Mouse (Mus musculus): Measurements from ENCODE around the gene Fam3c.

Fam3c gene

DNA sequence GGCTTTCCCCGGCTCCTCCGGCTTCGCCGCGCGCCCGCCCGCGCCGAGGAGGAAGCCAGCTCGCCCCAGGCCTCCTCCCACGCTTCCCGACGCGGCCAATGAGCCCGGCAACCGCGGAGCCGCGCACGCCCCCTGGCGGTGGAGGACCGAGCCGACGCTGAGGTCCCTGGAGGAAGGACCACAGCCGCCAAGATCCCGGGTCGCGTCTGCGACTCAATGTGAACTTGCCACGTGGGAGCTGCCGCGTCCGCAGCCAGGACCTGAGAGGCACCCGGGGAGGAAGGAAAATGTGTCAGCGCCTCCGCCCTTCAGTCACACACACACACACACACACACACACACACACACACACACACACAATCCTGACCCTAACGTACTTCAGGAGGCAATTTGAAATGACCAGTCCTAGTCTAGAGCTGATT is at the start of gene Fam3c:
Gene Fam3c, minus strand, starts transcription at position 158 of the 422 bp plus-strand sequence.
- in situ Hi-C loops (cut with MseI, MboI): no loop called here

DNA sequence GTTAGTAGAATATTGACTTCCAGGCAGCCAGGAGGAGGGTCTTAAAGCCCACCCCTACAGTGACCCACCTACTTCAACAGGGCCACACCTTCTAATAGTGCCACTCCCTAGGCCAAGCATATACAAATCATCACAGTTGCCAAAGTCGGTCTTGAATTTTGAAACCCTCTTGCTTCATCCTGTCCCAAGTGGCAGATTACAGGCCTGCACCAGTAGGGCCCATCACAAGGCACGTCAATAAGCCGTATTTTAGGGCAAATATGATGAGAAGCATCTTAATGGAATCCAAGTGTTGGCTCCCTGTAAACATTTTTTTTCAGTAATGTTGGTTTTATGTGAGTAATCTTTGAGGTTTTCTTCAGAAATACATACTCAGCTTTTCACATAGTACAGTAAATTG is 49.0 kb upstream of the Fam3c start:
- in situ Hi-C loops (cut with MseI, MboI): no loop called here

GRCm38 (mm10) chr6:22403736-22404135 is 47.7 kb upstream of the Fam3c start:
- in situ Hi-C loops (cut with MseI, MboI): no loop called here

- in situ Hi-C loops (cut with MseI, MboI): no loop called here
Measured at GRCm38 (mm10) chr6:22403317-22403716, 47.3 kb upstream of the Fam3c start.

- in situ Hi-C loops (cut with MseI, MboI): no loop called here
Measured at GRCm38 (mm10) chr6:22402548-22403164, 46.6 kb upstream of the Fam3c start.

- in situ Hi-C loops (cut with MseI, MboI): no loop called here
Measured at GRCm38 (mm10) chr6:22402037-22402436, 46.0 kb upstream of the Fam3c start.

GRCm38 (mm10) chr6:22398079-22398774 is 42.2 kb upstream of the Fam3c start:
- in situ Hi-C loops (cut with MseI, MboI): no loop called here

DNA sequence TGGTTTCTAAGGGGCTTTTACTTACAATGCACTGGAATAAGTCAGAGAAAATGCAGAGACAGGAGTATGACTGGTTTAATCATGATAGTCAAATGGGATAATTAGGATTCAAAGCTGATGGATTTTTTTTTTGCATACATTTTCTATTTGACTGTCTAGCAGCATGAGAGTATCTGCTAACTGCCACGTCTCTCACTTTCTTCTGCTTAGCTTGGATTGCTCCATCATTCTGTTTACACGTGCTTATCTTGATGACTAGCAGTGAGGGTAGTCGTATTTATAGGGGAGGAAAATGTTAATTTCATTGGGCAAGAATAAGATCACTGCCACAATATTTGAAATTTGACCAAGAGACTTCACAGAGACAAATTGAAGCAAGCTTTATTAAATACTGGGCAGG is 39.2 kb upstream of the Fam3c start:
- in situ Hi-C loops (cut with MseI, MboI): no loop called here

GRCm38 (mm10) chr6:22390654-22391365 is 34.8 kb upstream of the Fam3c start:
- in situ Hi-C loops (cut with MseI, MboI): no loop called here

GRCm38 (mm10) chr6:22385254-22385870 is 29.3 kb upstream of the Fam3c start:
- in situ Hi-C loops (cut with MseI, MboI): no loop called here

DNA sequence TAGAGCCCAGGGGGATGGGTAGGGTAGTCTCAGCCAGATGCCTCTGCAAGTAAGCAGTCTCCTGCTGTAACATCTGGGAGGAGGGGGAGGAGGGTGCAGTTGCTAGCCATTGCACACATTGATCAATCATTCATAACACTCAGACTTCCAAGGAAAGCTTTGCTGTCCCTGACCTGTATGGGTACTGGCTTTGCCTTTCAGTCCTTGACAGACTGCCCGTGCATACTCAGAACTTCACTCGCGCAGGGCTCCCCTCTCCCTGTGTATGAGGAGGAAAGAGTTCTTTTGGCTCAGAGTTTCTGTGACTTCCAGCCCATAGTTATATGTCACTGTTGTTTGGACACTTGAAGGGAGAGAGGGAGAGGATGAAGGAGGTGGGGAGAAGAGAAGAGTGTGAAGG is 24.2 kb upstream of the Fam3c start:
- in situ Hi-C loops (cut with MseI, MboI): no loop called here

- in situ Hi-C loops (cut with MseI, MboI): no loop called here
Measured at GRCm38 (mm10) chr6:22379831-22380230, 23.8 kb upstream of the Fam3c start.

DNA sequence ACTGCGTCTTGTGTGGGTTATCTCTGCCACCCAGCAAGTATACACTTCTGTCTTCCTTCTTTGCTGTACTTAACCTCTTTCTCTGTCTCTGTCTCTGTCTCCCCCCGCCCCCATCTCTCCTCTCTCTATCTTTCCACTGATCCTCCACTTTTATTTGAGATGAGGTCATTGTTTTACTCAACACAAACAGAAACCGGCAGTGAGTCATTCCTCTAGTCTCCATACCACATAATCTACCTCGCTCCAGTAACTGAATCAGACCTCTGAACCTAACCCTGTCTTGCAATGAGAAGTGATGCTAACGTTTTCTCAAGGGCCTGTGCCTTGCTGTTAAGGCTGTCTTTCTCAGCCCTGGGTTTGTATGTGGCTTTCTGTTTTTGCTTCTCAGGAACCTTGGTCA is 22.4 kb upstream of the Fam3c start:
- in situ Hi-C loops (cut with MseI, MboI): no loop called here

GRCm38 (mm10) chr6:22374791-22375190 is 18.7 kb upstream of the Fam3c start:
- in situ Hi-C loops (cut with MseI, MboI): no loop called here

- in situ Hi-C loops (cut with MseI, MboI): no loop called here
Measured at GRCm38 (mm10) chr6:22373476-22373875, 17.4 kb upstream of the Fam3c start.

GRCm38 (mm10) chr6:22366977-22367376 is 10.9 kb upstream of the Fam3c start:
- in situ Hi-C loops (cut with MseI, MboI): no loop called here

- in situ Hi-C loops (cut with MseI, MboI): no loop called here
Measured at GRCm38 (mm10) chr6:22363590-22363989, 7.5 kb upstream of the Fam3c start.

DNA sequence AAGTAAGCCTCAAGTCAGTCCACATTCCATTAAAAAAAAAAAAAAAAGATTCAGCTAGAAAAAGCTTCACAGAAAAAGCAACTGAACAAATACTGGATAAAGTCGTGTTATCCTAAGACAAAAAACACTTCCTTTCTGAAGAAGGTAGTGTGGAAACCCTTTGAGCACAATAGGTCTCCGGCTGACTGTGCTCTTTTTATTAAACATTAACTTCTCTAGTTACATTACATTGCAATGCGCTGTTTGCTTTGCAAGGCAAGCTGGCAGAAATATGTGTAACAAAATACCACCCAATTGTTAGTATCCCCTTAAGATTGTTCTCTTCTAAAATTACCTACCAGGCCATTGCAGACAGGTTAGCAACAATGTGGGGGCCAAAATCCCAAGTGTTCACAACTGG is 5.9 kb upstream of the Fam3c start:
- in situ Hi-C loops (cut with MseI, MboI): no loop called here

- in situ Hi-C loops (cut with MseI, MboI): no loop called here
Measured at GRCm38 (mm10) chr6:22359019-22359418, 3.0 kb upstream of the Fam3c start.

DNA sequence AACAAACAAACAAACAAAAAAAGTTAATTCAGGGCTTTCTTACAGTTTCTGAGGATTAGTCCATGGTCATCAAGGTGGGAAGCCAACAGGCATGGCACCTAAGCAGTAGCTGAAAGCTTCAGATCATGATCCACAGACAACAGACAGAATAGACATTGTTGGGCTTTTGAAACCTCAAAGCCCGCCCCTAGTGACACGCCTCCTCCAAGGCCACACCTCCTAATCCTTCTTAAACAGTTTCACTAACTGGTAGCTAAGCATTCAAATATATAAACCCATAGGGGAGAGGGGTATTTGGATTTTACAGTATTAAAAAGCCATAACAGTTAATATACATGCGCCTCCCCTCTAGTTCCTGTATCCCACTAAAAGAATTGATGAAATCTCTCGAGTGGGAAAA is 1.3 kb upstream of the Fam3c start:
- in situ Hi-C loops (cut with MseI, MboI): no loop called here

GRCm38 (mm10) chr6:22355396-22356085 is 502 bp downstream of the Fam3c start:
- in situ Hi-C loops (cut with MseI, MboI): no loop called here

DNA sequence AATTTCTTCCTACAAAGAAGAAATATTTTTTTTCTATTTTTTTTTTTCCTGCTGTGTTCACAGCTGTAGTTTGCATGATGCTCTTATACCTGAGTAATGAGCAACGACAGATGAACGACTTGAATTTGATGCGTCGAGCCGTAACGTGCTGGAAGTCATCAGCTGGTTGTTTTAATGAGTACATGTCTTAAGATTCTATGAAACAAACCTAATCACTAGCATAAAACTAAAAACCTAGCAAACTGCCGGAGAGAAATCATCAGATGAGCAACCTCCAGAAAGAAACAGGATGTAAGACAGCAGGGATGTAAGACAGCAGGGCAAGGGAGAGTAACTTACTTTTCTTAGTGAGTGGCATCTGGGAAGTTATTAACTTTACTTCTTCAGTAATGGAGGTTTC is 1.4 kb downstream of the Fam3c start:
- in situ Hi-C loops (cut with MseI, MboI): no loop called here
